Mouse (Mus musculus) hindlimb bud, embryonic 11.5 days (tissue): Measurements from ENCODE around the gene Mras.

Experiments
- DNase-seq: peaks from one replicate; pipeline ENCODE4 v3.0.0-alpha.2; 2012; ENCODE audit warnings: low read depth, low spot score; ENCODE audit errors: extremely low spot score

Mras gene

DNA sequence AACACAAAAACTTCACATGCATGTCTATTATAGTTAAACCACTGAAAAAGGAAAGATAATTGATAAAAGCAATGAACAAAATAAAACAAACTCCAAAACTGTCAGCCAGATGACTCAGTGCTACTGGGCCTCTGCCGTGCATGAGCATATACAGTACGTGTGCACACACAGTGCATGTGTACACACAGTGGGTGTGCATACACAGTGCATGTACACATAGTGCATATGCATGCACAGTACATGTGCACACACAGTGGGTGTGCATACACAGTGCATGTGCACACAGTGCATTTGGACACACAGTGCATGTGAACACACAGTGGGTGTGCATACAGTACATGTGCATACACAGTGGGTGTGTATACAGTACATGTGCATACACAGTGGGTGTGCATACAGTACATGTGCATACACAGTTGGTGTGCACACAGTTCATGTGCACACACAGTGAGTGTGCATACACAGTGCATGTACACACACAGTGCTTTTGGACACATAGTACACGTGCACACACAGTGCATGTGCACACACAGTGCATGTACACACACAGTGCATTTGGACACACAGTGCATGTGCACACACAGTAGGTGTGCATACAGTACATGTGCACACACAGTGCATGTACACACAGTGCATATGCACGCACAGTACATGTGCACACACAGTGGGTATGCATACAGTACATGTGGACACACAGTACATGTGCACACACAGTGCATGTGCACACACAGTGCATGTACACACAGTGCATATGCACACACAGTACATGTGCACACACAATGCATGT, 4.7 kb upstream of the Mras start:
- DNase-seq = no peak

DNA sequence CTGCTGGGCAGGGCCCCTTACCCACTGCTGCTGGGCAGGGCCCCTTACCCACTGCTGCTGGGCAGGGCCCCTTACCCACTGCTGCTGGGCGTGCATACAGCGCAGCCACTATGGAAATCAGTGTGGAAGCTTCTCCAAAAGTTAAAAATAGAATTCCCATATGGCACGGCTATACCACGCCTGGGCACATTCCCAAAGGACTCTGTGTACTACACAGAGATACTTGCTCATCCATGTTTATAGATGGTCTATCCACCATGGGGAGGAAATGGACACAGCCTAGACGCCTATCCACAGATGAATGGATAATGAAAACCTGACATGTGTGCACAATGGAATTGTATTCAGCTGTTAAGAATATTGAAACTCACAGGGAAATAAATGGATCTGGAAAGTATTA, 3.8 kb upstream of the Mras start:
- no peak for DNase-seq

DNA sequence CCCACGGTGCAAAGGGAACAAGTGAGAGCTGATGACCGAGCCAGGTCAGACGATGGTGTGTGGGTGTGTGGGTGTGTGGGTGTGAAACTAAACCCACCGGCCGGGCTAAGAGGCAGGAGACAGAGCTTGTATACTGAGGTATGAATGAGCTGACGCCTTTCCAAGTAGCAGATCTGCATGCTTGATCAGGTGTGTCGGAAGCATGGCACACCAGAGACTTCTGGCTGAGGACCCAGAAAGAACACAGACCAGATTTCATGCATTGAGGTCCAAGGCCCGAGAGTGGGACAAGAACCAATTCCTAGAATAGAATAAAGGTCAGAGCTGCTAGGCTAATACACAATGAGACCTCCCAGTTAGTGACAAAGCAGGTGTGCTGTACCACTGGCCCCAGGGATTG, 1.9 kb upstream of the Mras start:
- DNase-seq = no peak

DNA sequence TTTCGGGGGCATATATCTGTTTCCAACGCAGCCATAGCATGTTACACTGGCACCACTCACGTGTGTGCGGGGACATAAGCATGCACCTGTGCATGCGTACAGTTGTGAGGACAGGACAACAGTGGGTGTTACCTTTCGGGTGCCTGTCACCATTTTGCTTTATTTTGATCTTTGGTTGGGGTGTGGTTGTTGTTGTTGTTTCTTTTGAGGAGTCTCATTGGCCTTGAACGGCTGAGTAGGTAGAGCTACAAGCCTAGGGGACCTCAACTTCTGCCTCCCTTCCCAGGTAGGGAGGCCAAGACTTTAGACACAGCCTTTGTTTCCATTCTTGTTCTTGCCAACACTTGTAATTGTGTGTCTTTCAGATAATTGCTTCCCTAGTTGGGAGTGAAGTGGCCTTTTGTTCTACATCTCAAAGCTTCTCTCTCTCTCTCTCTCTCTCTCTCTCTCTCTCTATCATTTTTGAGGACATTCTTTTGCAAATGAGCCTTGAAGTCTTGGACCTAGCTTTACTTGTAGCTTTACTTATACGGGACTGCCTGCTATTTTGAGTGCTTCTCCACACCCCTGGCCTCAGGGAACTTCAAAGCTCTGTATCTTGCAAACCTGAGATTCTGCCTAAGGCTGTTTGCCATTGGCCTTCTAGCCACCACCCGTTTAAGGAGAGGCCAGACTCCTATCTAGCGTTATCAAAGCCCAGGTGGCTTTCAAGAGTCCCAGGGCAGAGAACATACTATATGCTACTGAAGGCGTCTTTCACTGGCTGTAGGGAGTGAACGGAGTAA, 792 bp upstream of the Mras start:
- DNase-seq = no peak

DNA sequence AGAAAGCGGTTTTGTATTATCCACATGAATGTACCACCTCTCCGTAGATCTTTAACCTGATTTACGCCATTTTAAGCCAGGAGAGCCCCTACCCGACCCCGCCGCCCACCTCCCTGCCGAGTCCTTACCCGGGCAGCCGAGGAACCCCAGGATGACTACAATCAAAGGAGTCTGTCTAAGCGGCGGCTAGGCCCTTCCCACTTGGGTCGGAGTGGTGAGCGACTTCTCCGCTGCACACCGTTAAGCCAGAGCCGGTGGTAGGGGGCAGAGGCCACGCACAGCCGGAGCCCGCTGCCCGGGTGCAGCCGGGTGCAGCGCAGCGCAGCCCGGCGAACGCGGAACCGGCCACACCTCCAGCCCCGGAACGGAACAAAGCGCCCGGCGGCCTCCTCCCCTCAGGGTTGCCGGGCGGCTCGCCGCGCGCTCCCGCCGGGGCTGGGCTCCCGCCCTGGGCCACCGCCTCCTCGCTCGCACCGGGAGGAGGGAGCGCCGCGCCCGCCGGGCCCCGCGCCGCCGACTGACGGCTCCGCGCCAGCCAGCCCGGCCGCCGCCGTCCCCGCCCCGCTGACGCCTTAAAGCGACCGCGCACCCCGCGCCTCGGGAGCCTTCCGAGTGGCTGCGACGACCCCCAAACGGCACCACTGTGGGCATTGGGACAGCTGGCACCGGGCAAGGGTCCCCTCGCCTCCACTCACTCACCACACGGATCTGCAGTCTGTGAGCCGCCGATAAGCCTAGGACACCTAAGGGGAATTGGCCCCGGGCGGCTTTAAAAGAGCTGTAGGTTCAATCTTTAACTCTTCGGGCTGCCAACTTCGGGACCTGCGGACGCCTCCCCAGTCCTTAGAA, 775 bp downstream of the Mras start:
- DNase-seq = no peak

DNA sequence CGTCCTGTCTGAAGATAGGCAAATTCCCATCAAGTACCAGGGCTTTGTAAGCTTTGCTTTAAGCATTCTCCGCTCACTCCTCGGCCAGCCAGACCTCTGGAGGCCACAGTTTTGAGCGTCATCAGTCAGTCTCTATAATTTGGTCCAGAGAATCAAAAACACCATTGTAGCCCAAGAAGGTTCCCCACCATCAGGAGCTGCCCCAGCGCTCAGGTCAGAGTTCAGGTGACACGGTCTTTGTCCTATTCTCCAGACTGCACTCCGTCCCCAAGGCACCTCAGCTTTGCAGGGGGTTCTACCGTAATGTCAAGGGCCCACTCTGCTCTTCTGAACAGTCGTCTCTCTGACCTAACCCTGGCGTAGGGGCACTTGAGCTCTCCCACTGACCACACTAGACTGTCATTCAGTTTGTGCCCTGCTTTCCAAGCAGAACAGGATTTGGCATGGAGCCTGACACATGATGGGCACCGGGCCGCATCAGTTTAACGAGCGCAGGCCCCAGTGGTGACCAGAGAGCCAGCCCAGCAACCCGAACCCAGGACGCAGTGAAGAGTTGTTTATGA, 1.5 kb downstream of the Mras start:
- no peak for DNase-seq

DNA sequence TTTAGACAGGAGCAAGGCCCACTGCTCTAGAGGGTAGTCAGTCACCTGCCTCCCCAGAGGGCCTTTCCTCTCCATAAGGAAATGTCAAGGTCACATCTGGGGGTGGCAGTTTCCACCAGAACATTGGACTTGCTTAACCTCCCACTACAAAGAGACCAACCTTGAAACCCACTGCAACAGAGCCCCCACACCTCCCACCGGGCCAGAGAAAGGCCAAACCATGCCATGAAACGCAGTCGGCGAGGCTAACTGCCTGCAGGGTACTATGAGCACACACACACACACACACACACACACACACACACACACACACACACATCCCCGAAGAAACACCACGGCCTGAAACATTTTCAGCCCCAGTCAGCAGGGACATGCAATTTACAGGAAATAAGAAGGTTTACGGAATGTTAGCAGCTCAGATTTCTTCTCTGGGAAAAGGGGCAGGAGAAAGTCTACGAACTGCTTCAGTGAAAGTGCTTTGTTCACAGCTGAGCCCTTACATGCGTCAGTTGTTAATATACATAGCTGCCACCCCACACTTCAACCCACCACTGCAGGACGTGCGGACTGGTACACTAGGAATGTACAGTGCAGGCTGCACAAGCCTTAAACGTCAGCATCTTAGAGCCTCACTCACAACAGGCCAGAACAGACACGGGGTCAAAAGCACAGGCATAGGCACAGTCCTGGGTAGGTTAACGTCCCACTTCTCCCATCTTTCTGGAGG, 2.1 kb downstream of the Mras start:
- DNase-seq = no peak

DNA sequence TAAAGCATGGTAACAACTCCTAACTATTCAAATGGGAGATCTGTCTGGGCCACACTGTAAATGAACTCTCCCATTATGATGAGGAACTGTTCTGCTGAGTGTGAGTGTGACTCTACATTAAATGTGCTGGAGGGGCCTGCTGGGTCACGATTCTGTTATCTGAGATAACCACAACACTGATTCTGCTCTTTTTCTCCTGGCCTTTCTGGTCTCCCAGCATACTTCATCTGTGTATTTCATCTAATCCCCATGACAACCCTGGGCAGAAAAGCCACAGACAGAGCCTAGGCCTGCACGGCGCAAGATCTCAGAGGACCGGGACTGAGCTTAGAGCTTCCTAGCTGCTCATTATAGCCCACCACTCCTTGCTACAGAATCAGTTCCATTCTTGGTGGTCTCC, 4.7 kb downstream of the Mras start:
- DNase-seq = no peak

DNA sequence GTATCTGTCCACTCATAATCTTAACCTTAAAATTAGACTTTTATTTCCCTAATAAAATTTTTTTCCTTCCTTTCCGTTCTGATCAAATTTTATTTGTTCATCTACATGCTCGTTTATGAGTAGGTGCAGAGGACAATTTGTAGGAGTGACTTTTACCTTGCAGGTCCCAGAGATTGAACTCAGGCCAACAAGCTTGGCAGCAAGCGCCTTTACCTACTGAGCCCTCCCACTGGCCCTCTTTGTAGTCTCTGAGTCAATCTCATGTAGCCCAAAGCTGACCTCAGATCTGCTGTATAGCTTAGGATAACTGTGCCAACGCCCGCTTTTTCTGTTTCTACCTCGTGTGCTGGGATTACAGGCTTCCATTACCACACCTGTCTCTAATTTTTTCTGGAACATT, 5.2 kb downstream of the Mras start:
- DNase-seq = no peak

DNA sequence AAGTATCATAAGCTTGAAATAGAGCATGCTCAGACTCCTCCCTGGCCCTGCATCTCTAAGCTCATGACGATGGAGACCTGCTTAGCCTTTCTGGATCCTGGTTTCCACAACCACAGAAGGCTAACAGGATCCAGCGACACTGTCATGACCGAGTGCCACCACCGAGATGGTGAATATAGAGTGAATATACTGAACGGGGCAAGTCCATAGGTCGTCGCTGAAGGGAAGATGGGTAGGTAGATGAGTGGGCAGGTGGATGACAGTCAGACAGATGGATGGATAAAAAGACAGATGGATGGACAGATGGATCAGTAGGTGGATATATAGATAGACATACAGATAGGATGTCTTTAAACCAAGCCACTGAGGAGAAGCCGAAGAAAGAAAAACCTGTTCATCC, 5.8 kb downstream of the Mras start:
- no peak for DNase-seq

DNA sequence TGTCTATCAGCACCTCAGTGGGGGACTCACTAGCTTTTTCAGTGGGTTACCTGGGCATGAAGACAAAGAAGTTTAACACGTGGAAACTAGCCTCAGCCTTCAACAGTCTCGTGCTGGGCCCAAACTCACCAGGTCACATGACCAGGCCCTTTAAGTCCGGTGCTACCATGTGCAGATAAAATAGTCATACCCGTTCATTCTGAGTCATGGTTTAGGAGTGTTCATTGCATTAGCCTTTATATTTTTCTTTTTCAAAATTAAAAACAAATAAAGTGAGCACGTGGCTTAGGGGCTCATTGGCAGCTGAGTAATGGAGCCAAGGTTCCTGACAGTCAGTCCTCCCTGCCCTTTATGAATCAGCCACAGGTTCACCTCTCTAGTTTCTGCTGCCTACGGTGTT, 6.4 kb downstream of the Mras start:
- no peak for DNase-seq

DNA sequence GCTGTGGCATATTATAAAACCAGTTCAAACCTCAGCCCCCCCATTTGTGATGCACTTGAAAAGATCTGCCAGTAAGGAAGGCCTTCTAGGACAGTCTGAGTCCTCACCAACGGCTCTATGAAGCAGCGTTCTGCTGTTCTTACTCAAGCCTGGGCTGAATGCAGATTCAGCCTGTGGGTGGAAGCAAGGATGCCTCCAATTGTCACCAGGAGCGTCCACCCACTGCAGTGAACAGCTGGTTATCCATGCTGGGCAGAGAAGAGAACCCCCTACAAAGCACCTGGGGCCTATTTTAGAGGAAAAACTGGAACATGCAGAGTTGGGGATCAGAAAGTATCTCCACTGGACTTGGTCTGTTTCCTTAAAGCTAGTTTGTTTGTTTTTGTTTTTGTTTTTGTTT, 7.3 kb downstream of the Mras start:
- no peak for DNase-seq

DNA sequence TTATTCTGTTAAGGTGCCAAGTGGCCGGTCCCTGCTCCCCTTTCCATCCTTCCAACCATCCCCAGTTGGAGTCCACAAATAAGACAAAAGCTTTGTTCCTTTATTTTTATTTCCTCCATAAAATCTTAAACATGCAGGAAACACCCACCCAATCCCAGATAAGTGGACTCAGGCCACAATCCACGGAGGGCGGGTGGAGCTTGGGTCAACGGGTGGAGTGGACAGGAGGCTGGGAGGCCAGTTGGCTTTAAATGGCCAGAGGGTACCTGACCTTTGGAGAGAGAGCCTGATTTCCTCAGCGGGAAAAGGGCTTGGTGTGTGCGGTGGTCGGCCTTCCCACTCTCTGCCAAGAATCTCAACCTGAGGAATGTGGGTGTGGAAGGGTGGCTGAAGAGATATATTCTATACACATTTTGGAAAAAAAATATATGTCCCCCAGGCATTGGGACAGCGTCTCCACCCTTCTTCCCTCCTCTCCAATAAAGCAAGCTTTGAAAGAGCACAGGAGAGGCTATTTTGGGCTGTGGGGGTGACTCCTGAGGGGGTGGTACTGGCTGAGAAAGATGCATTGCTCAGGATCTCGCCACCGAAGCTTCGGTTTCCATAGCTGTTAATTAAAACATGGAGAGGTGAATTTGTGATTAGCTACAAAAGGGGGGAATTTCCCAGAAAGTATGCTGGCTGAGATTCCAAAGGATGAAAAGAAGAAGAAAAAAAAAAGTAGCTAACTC, 8.4 kb downstream of the Mras start:
- DNase-seq = no peak

DNA sequence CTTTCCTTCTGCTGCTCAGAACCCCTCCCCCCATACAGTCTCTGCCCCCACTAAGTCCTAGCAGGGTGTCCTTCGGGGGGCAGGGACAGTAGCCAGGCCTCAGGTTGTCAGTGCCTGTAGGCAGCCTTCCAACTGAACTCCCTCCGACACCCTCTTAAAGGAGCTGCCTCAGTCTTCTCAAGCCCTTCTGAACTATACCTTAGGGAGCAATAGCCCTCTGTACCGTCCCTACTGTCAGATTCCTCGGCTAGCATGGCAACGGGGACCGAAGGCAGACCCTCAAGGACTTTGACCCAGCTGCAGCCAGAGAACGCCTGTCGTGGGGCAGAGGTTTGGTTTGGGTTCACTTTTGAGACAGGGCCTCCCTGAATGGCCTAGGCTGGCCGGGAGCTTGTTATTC, 11.9 kb downstream of the Mras start:
- DNase-seq = no peak

DNA sequence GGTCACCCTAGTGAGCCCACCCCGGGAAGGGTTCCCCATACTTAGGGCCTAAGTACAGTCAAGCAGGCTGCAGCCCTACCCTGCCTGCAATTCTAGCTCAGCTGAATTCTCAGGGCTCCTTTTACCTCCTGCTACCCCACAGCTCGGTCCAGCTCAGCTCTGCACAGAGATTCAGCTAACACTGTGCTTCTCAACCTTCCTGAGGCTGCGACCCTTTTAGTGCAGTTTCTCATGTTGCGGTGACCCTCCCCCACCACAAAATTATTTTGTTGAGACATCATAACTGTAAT, 12.7 kb downstream of the Mras start:
- DNase-seq = no peak

DNA sequence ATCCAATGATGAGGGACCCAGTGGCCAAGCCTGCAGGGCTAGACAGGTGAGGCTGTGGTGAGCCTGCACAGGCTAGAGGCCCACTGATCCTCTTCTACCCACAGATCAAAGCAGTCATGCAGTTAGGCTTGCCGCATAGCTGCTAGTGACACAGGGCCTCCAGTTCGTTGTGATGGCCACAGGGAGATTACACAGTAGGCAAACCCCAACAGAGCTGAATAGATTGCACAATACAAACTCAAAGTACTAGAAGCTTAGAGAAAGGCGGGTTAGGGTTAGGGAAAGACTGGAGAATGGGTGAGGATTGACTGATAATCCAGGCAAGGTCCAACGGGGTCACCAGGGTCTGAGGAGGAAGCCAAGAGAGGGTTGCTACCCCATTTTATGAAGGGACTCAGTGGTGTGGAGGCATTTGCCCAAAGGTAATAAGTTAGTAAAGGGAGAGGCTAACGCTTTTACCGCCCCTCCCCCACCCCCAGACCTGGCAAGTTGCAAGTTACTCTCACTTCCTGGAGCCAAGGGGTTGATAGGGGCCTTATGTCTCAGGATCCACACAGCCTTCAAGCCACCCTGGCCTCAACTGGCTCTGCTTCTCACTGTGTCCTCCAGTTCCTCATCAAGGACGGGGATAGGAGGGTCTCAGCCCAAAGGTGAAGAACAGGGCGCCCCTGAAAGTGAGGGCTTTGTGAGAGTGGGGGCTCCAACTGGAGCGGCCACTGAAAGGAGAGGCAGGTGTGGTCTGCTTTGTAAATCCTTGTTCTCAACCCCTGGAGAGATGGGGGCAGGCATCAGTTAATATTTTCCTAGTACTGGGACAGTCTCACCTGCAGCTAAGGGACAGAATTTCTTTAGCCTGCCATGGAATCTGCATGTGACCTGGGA, 13.2 kb downstream of the Mras start:
- DNase-seq = no peak

DNA sequence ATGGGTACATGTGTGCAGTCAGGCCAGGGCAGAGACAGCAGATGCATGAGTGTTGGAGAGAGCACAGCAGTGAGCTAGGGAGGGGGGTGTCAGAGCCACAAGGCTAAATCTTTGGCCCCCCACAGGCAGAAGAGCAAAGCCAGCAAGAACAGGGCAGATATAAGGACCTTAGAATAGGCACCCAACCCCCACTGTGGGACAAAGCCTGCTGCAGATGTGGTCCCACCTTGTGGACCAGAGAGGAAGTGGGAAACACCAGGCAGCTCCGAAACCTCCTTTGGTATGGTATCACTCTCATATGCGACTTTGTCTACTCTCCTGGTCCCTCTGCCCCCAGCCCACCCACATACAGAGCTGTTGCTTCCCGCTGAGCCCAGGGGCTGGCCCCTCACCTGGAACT, 15.3 kb downstream of the Mras start:
- no peak for DNase-seq

DNA sequence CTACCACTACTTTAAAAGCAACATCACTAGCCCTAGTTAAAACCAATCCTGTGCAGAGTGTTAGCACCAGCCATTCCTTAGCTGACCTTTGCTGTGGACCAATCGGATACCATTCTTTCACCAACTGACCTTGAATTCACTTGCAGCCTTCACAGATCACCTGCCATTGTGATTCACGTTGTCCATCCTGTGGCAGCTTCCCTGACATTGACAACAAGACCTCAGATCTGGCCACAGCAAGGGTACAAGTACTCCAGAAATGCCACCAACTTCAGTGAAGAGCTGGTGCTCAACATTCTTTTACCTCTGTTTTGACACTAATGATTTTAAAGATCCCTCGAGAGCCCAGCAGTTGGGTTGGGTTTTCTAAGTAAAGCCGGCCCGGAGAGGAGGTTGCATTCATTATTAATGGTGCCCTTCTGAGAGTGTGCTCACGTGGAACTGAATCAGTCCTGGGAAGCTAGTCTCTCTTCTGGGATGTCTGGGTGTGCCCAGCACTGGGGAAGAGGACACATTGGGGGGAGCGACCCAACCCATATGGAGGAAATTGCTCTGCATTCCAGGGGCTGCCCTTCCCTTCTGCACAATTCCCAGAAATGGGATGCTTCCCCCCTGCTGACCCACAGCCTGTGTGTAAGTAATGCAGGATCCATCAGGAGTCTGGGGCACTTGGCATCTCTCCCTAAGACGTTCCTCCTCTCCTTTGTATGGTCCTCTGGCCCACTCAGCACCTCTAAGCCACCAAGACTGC, 17.1 kb downstream of the Mras start:
- no peak for DNase-seq

DNA sequence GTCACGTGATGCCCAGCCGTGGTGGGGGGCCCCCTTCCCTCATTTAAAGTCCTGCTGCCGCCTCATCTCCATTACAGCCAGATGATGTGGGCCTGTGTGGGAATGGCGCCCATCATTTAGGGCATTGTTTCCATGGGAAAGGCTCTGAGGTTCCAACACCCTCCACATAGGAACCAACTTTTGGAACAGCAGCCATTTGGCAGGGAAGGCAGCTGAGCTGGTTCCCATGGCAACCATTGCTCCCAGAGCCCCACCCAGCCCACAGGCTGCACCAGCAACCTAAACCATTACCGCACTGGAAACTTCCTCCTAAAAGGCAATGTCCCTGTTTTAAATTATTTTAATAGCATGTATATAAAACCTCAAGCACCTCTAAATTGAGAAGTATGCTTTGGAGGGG, 18.8 kb downstream of the Mras start:
- no peak for DNase-seq
